Mouse (Mus musculus): ENCODE measurements around the gene Hnrnpa2b1.

Gene Hnrnpa2b1

GRCm38 (mm10) chr6:51468891-51469561, 668 bp downstream of the Hnrnpa2b1 start:
- peak; percentile 87 for DNase-seq

GRCm38 (mm10) chr6:51467649-51468048, 2.0 kb downstream of the Hnrnpa2b1 start:
- no peak for DNase-seq

GRCm38 (mm10) chr6:51460363-51460762, 9.3 kb downstream of the Hnrnpa2b1 start:
- DNase-seq = no peak

GRCm38 (mm10) chr6:51460021-51460360, 9.7 kb downstream of the Hnrnpa2b1 start:
- no peak for DNase-seq

GRCm38 (mm10) chr6:51459313-51460020, 10.2 kb downstream of the Hnrnpa2b1 start:
- DNase-seq = no peak

- no peak for DNase-seq
Measured at GRCm38 (mm10) chr6:51458925-51459312, 10.8 kb downstream of the Hnrnpa2b1 start.

- no peak for DNase-seq
Measured at GRCm38 (mm10) chr6:51457770-51458387, 11.8 kb downstream of the Hnrnpa2b1 start.

GRCm38 (mm10) chr6:51457283-51457682, 12.4 kb downstream of the Hnrnpa2b1 start:
- DNase-seq = no peak

GRCm38 (mm10) chr6:51456198-51456597, 13.5 kb downstream of the Hnrnpa2b1 start:
- DNase-seq = no peak

GRCm38 (mm10) chr6:51454949-51455348, 14.7 kb downstream of the Hnrnpa2b1 start:
- DNase-seq = no peak

GRCm38 (mm10) chr6:51452927-51453503, 16.7 kb downstream of the Hnrnpa2b1 start:
- no peak for DNase-seq

- peak; percentile 72 for DNase-seq
Measured at GRCm38 (mm10) chr6:51442191-51442835, 27.4 kb downstream of the Hnrnpa2b1 start.

- no peak for DNase-seq
Measured at GRCm38 (mm10) chr6:51438826-51439330, 30.8 kb downstream of the Hnrnpa2b1 start.

- no peak for DNase-seq
Measured at GRCm38 (mm10) chr6:51437665-51438064, 32.0 kb downstream of the Hnrnpa2b1 start.

- no peak for DNase-seq
Measured at GRCm38 (mm10) chr6:51434270-51434669, 35.4 kb downstream of the Hnrnpa2b1 start.

- DNase-seq = peak; percentile 89
Measured at GRCm38 (mm10) chr6:51432535-51433397, 36.9 kb downstream of the Hnrnpa2b1 start, which contains the start of gene Nfe2l3. Gene Nfe2l3 (plus strand): TSS chr6:51432670.

- no peak for DNase-seq
Measured at GRCm38 (mm10) chr6:51424537-51424936, 45.2 kb downstream of the Hnrnpa2b1 start.

GRCm38 (mm10) chr6:51423466-51424122, 46.1 kb downstream of the Hnrnpa2b1 start:
- DNase-seq = no peak

- no peak for DNase-seq
Measured at GRCm38 (mm10) chr6:51417306-51417936, 52.3 kb downstream of the Hnrnpa2b1 start.

- no peak for DNase-seq
Measured at GRCm38 (mm10) chr6:51416433-51416832, 53.3 kb downstream of the Hnrnpa2b1 start.

Measured in thymus, postnatal 4 days (tissue).